Mouse (Mus musculus) hindbrain, embryonic 14.5 days (tissue): ENCODE data around the gene Rps18. TPM values are rescaled to one million over a fixed set of nuclear protein-coding genes. Genes with fewer than 3 reads are reported as not detected.

ENCODE experiments used
- ATAC-seq: fragments of 200-750 bp; cut with Nextera tagmentation; 2 replicates; pipeline ENCODE4 v1.8.0; 2017; ENCODE audit warnings: moderate number of reproducible peaks, mild to moderate bottlenecking, moderate TSS enrichment, moderate library complexity; ENCODE audit not compliant: low FRiP score
- DNase-seq: peaks from one replicate; pipeline ENCODE4 v3.0.0-alpha.2; 2015; ENCODE audit warnings: low spot score
- H3K27ac ChIP-seq: fragments of 300-500 bp; sonication (generic); 2 replicates; pipeline ENCODE4 v1.5.1; 2014; ENCODE audit warnings: mild to moderate bottlenecking, moderate library complexity
- H3K27me3 ChIP-seq: fragments of 300-500 bp; sonication (generic); 2 replicates; pipeline ENCODE4 v1.6.1; 2014; ENCODE audit warnings: mild to moderate bottlenecking, low read length, mixed read lengths; ENCODE audit not compliant: control insufficient read depth, insufficient read depth
- H3K36me3 ChIP-seq: fragments of 300-500 bp; sonication (generic); replicated peaks from 2 replicates; pipeline ENCODE4 v1.6.1; 2014; ENCODE audit not compliant: control insufficient read depth, insufficient read depth
- H3K4me1 ChIP-seq: fragments of 300-500 bp; sonication (generic); replicated peaks from 2 replicates; pipeline ENCODE4 v1.6.1; 2014; ENCODE audit warnings: antibody characterized with exemption, low read length, mixed read lengths; ENCODE audit not compliant: control insufficient read depth, insufficient read depth
- H3K4me2 ChIP-seq: fragments of 300-500 bp; sonication (generic); replicated peaks from 2 replicates; pipeline ENCODE4 v1.6.1; 2014; ENCODE audit warnings: mild to moderate bottlenecking, moderate library complexity
- H3K4me3 ChIP-seq: fragments of 300-500 bp; sonication (generic); replicated peaks from 2 replicates; pipeline ENCODE4 v1.5.1; 2014; ENCODE audit warnings: mild to moderate bottlenecking, low read length
- H3K9ac ChIP-seq: fragments of 300-500 bp; sonication (generic); 2 replicates; pipeline ENCODE4 v1.6.1; 2014
- H3K9me3 ChIP-seq: fragments of 300-500 bp; sonication (generic); 2 replicates; pipeline ENCODE4 v1.6.1; 2016; ENCODE audit warnings: low read length; ENCODE audit not compliant: control insufficient read depth
- WGBS: fragments of 180-500 bp; shearing (Covaris S2); extraction: QIAGEN DNeasy Blood & Tissue Kit; methylation state at CpG from one replicate; pipeline ENCODE4 v1.1.7; 2014; 5-methylcytosine and 5-hydroxymethylcytosine counted together
- polyA plus RNA-seq: library from polyadenylated mRNA; unstranded; fragments of >200 nt; fragmentation: Nextera tagmentation; extraction: Ambion mirVana; gene quantifications from 2 replicates; pipeline ENCODE4 v1.2.1, GENCODE M21; 2014

The Rps18 gene
- polyA plus RNA-seq, 1 experiment from 2014 or later, result 966 TPM

DNA sequence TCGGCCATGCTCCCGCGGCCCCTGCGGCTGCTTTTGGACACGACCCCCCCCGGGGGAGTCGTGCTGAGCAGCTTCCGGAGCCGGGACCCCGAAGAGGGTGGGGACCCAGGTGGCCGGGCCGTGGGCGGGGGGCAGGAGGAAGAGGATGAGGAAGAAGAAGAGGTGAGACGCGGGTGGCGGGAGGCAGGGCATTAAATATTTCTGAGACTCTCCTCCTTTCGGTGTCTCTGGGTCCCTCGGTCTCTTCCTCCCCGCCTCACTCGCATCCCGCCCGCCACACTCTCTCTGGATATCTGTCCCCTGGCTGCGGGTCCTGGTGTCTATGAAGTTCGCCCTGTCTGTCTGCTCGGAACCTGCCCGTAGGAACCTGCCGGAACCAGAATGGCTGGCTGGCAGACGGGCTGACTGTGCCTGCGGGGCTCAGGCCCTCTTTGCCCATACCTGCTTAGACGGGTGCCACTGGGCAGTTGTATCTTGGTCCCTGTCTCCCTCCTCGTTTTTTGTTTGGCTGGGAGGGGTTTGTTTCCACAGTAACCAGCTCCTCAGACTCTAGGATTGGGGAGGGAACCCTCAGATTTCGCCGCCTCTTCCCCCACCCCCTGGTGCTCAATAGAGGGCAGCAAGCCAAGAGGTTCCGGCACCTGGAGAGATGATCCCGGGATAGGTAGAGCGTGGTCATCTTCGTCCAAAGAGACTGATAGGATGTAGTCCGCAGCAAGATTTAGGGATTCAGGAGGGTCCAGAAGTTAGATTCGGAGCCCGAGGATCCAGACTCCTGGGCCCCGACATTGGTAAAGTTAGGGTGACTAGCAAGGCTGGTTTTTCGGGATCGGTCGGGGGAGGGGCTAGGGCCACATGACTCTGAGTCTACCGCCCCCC, 25.3 kb downstream of the Rps18 start:
- no peak for DNase-seq
- peaks cover 20% of the 10 kb centered on the region for H3K4me1 ChIP-seq
- H3K9me3 ChIP-seq, result no peaks in the 10 kb centered on the region
- no peak for ATAC-seq
- H3K36me3 ChIP-seq, result peaks cover 39% of the 10 kb centered on the region
- no peaks in the 10 kb centered on the region for H3K27me3 ChIP-seq
- WGBS, result under 1% methylated on average over 43 of the region's 45 CpGs
- peak overlapping the region; percentile 98 for H3K4me2 ChIP-seq
- H3K4me3 ChIP-seq, result peak overlapping the region; percentile 73
- peak overlapping the region; percentile 88 for H3K9ac ChIP-seq
- peak overlapping the region; percentile 97 for H3K27ac ChIP-seq

DNA sequence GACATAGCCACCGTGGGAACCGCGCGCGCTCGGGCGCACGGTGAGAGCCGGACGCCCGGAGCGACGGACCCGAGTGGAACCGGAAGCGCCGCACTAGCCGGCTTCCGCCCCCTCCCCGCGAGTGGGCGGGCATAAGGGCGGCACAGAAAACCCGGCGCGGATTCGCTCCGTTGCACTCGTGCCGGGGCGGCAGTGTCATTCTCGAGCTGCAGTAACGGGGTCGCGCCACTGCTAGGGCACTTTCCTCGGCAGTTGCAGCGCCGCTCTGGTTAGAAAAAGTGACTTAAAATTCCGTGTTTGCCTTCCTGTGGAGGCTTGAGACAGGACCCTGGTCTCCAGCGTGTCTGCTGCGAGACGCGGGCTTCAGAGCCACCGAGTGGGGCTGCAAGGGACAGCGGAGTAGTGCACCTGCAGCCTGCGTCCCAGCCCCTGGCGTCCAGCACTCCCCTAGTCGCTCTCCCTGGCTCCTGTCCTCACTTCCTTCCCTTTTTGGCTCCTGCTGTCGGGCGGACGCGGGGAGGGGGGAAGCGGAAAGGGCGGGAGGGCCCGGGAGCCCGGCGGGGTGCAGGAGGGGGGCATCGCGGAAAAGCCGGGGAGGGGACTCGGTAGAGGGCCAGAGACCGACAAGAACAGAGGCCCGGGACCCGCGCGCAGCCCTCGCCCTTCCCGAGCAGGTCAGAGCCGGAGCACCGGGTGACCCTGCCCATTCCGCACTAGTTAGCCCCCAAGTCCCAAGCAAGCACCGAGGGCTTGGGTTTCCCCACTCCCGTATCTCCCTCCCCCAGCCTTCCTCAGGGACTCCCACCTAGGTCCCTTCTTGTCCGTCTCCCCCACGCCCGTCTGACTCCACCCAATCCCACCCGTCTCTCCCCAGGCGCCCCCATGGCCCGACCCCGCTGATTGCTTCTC, 26.2 kb downstream of the Rps18 start, which contains the start of gene Rgl2:
Gene Rgl2 (plus strand): TSS at position 173 of the 909 bp plus-strand sequence.
- under 1% methylated on average over 70 of the region's 80 CpGs for WGBS
- Histone ChIP-seq H3K27ac (peak within 1 kb of the TSS; percentile 97), H3K9me3 (no peaks in the 10 kb centered on the region), H3K4me3 (peak within 1 kb of the TSS; percentile 73), H3K27me3 (no peaks in the 10 kb centered on the region), H3K4me2 (peak within 1 kb of the TSS; percentile 98), H3K9ac (peak within 1 kb of the TSS; percentile 88), H3K36me3 (peaks cover 33% of the 10 kb centered on the region), H3K4me1 (peaks cover 20% of the 10 kb centered on the region)
- DNase-seq (peak; percentile 96), ATAC-seq (peak; percentile 87)

DNA sequence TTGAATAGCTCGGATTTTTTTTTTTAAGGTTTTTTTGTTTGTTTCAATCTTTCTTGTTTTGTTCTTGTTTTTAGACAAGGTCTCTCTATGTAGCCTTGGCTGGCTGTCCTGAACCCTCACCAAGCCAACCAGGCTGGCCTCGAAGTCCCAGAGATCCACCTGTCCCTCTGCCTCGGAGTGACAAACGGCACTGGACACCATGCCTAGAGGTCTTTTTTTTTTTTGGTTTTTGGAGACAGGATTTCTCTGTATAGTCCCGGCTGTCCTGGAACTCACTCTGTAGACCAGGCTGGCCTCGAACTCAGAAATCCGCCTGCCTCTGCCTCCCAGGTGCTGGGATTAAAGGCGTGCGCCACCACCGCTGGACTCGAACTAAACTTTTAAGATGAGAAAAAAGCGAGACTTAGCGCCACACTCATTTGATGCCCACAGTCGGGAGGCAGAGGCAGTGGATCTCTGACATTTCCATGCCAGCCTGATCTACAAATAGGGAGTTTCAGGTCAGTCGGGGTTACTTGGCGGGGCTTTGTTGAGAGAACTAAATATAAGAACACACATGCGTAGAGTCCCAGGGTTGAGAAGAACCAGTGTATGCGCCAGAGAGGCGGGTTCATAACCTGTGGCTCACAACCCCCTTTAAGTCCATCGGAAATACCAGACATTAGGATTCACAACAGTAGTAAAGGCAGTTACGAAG, 27.4 kb downstream of the Rps18 start:
- peak overlapping the region; percentile 98 for H3K4me2 ChIP-seq
- no peaks in the 10 kb centered on the region for H3K9me3 ChIP-seq
- no peak overlapping the region for H3K27ac ChIP-seq
- WGBS, result 67% methylated on average over 21 of the region's 21 CpGs
- DNase-seq (no peak), ATAC-seq (no peak)
- no peaks in the 10 kb centered on the region for H3K27me3 ChIP-seq
- H3K4me1 ChIP-seq, result peaks cover 20% of the 10 kb centered on the region
- peak overlapping the region; percentile 73 for H3K4me3 ChIP-seq
- H3K36me3 ChIP-seq, result peaks cover 23% of the 10 kb centered on the region
- peak overlapping the region; percentile 88 for H3K9ac ChIP-seq

DNA sequence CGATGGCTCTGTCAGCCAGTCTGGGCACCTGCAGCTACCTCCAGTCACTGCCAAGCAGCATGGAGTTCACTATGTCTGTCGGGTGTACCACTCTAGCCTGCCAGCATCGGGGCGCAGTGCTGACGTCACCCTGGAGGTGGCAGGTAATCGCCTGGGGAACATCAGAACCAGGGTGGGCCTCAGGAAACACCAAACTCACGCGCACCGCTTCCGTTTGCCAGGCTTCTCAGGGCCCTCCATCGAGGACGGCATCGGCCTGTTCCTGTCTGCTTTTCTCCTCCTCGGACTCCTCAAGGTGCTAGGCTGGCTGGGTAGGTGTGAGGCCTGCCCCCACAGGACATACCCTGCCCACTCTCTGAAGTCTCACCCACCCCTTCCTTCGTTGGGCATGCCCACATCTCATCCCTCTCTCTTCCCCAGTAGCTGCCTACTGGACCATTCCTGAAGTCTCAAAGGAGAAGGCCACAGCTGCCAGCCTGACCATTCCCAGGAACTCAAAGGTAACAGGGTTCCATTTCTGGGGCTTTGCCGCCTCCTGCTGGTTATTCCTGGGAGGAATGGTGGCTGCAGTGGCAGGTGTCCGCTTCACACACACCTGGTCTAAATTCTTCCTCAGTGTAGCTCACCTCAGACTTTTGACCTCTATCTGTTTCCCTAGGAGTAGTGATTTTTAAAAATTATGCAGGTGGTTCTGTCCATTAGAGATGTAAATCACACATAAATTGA, 29.4 kb downstream of the Rps18 start:
- Histone ChIP-seq H3K4me1 (peaks cover 18% of the 10 kb centered on the region), H3K27me3 (no peaks in the 10 kb centered on the region), H3K9me3 (no peaks in the 10 kb centered on the region), H3K4me2 (no peak overlapping the region), H3K36me3 (peaks cover 13% of the 10 kb centered on the region), H3K4me3 (no peak overlapping the region), H3K27ac (no peak overlapping the region), H3K9ac (no peak overlapping the region)
- WGBS, result 73% methylated on average over 17 of the region's 17 CpGs
- DNase-seq (no peak), ATAC-seq (no peak)

DNA sequence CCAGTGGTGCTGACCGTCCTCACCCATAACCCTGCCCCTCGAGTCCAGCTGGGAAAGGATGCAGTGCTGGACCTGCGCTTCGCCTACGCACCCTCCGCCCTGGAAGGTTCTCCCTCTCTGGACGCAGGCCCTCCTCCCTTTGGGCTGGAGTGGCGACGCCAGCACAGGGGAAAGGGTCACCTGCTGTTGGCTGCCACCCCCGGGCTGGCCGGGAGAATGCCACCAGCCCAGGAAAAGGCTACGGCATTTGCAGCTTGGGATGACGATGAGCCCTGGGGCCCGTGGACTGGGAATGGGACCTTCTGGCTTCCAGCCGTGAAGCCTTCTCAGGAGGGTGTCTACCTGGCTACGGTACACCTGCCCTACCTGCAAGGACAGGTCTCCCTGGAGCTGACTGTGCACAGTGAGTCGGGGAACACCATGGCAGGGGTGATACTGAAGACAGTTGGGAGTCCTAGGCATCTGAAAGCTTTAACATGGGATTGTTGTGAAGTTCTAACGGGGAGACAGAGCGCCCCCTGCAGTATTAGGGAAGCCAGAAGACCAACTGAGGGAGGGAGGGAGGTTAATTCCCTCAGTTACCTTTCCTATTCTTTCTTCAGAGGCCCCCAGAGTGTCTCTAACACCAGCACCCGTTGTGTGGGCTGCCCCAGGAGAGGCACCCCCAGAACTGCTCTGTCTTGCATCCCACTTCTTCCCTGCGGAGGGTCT, 30.2 kb downstream of the Rps18 start:
- Histone ChIP-seq H3K9me3 (no peaks in the 10 kb centered on the region), H3K4me1 (peaks cover 12% of the 10 kb centered on the region), H3K9ac (no peak overlapping the region), H3K4me3 (no peak overlapping the region), H3K36me3 (peaks cover 13% of the 10 kb centered on the region), H3K4me2 (no peak overlapping the region), H3K27me3 (no peaks in the 10 kb centered on the region), H3K27ac (no peak overlapping the region)
- DNase-seq, result no peak
- 80% methylated on average over 21 of the region's 21 CpGs for WGBS
- no peak for ATAC-seq

DNA sequence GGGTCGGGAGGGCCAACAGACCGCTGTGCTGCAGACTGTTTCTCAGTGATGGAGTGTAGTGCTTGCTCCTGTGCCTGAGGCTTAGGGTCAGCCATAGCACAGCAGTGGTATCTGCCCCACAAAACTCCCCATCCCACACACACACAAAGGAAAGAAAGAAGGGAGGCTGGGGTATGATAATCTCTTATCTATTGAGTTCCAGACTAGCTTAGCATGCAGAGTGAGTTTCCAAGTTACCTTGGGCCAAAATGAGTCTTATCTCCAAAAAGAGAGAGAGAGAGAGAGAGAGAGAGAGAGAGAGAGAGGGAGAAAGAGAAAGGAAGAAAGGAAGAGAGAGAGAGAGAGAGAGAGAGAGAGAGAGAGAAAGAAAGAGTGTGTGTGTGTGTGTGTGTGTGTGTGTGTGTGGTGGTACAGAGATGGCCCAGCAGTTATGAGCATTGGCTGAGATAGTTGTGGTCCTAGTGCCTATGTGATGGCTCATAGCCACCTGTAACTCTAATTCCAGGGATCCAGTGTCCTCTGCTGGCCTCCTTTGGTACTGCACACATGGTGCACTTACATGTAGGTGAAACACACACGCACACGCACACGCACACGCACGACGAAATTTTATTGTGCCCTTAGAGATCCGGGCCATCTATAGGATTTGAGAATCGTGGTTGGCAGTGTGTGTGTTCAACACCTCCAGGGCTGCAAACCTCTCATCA, 31.1 kb downstream of the Rps18 start:
- DNase-seq (no peak), ATAC-seq (no peak)
- Histone ChIP-seq H3K4me2 (no peak overlapping the region), H3K27ac (no peak overlapping the region), H3K4me1 (peaks cover 19% of the 10 kb centered on the region; the same call in 1 of the 2 replicates), H3K9ac (no peak overlapping the region), H3K27me3 (no peaks in the 10 kb centered on the region), H3K36me3 (peaks cover 13% of the 10 kb centered on the region), H3K9me3 (no peaks in the 10 kb centered on the region), H3K4me3 (no peak overlapping the region)
- 79% methylated on average over 10 of the region's 10 CpGs for WGBS

DNA sequence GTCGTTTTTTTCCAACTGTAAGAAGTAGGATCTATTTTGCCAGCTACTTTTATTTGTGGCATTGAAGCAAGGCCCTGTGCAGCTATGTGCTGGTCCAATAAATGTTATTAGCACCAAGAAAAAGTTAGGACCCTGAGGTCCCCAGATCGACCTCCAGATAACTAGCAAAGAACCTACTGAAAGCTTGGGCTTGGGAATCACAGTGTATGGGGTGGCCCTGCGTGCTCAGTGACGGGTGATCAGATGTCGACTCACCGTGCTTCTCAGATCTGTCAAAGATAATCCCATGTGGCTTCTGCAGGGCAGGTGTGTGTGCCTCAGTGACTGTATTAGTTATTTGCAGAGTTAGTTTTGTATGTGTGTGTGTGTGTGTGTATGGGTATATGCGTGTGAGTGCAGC, 34.4 kb downstream of the Rps18 start:
- no peak overlapping the region for H3K4me3 ChIP-seq
- H3K27ac ChIP-seq, result no peak overlapping the region
- 92% methylated on average over 7 of the region's 7 CpGs for WGBS
- DNase-seq (no peak), ATAC-seq (no peak)
- no peaks in the 10 kb centered on the region for H3K9me3 ChIP-seq
- H3K36me3 ChIP-seq, result peaks cover 7% of the 10 kb centered on the region; the same call in 1 of the 2 replicates
- no peak overlapping the region; the same call in 1 of the 2 replicates for H3K9ac ChIP-seq
- H3K4me2 ChIP-seq, result no peak overlapping the region
- H3K27me3 ChIP-seq, result no peaks in the 10 kb centered on the region; the same call in 1 of the 2 replicates
- H3K4me1 ChIP-seq, result peaks cover 23% of the 10 kb centered on the region
